Mouse (Mus musculus) layer of hippocampus, adult 9-10 months (tissue): ENCODE results near the gene Shisal1.
A peak's percentile ranks its signal among the peaks of the same experiment; 100 is the strongest.

Source experiments
- DNase-seq: peaks from one replicate; pipeline ENCODE4 v3.0.0; 2022; ENCODE audit warnings: low spot score

Gene Shisal1

DNA sequence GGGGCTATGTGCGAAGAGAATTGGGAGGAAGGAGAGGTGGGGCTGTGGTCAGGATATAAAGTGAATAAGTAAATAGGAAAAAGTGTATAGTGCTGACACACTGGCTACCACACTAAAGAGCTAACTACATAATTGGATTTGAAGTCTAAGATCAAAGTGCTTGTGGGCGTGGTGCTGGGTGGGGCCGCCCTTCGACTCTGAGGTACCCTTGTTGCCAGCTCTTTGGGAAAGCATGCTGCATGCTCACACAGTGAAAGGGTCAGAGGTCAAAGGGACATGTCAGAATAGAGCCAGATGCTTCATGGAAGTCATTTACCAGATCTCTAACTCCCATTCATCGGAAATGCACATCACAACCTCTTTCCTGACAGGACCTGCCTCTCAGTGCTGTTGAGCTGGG lies 74.1 kb downstream of the Shisal1 start:
- no peak for DNase-seq

DNA sequence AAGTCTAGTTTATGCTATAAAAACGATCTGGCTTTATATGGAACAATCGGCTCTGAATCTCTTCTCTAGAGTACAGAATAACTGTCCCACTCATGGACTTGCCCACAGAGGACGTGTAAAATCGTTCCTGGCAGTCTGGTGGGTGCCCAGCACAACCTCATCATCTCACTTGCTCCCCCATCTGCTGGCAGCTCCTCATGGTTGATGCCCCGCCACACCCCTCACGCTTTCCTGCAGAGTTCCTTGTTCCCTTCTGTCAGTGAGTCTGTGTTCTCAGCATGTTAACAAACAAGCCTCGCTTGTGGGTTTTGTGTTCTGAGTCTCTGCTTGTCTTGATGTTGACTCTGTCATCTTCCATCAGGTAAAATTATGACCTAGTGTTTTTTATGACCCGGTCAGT lies 79.5 kb downstream of the Shisal1 start:
- no peak for DNase-seq

DNA sequence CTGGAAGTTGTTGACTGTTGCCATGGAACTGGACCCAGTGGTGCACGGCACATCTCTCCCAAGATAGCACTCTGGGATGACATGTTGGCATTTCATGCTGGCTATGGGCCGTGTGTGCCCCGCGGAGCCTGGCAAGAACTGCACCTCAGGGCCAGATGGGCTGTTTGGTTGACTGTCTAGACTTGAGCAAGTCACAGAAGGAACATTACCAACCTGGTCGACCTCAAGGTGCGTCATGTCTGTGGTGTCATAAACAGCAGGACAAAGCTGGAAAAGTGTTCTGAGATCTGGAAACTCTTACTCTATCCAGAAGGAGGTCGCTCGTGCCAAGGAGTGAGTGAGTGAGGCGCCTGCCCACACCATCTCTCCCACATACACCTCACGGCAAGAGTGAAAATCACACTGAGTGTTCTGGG lies 80.3 kb downstream of the Shisal1 start:
- DNase-seq: peak; percentile 41

DNA sequence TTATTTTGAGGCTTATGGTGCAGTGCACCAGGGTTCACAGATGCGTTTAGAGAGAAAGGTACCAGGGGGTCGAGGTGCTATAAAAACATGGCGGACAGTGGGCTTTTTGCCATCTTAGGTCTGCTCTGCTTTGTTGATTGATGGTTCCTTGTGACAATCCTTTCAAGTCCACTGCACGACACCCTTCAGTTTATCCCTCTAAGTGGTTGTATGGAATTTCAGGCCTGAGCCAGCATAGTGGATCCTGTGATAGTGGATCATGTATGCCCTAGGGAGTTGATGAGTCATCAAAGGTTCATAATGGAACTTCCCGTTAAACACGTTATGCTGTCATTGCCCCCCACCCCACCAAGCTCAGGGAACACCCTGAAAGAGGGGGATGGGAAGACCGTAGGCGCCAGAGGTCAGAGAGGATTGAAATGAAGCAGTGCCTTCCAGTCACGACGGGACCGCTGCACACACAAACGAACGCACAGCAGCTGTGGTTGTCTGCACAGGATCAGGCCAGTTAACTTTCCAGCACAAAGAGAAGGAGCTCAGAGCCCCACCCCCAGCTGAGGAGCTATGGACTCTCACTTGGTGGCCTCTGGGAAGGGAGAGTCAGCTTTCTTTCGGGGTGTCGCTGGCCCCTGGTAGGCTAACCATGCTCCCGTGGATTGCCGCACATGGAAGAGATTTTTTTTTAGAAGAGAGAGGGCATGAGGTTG lies 81.1 kb downstream of the Shisal1 start:
- no peak for DNase-seq

DNA sequence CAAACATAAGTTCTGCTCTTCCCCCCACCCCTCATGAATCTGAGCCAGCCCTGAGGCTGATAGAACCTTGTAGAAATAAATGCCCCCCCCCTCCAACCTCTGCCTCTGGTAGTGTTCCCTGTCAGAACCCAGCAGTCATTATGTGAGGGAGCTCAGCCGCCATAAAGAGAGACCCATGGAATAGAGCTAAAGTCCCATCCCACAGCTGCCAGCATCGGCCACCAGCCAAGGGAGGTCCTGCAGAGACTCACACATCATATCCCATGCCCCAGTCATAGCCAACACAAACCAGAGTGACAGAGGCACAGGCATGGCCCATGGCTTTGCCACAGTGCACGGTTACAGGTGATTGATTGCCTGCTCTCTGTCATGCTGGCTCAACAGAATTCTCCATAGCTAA lies 82.2 kb downstream of the Shisal1 start:
- DNase-seq: no peak

DNA sequence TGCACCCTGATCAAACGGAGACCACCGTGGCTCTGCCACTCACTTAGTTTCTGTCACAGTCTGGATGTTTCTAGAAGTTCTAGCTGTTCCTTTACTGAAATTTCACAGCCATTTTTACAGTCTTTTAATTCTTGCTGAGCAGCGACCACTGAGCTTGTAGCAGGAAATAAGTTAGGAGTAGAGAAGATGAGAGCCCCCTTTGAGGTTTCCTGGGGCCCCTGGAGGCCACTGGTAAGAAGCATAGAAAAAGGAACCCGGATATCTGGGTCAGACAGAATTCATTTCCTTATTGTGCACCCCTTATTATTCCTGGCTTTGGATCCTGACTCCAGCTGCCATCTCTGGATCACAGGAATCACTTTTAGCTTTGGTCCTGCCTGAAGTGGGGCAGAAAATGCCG lies 91.8 kb downstream of the Shisal1 start:
- DNase-seq: no peak

DNA sequence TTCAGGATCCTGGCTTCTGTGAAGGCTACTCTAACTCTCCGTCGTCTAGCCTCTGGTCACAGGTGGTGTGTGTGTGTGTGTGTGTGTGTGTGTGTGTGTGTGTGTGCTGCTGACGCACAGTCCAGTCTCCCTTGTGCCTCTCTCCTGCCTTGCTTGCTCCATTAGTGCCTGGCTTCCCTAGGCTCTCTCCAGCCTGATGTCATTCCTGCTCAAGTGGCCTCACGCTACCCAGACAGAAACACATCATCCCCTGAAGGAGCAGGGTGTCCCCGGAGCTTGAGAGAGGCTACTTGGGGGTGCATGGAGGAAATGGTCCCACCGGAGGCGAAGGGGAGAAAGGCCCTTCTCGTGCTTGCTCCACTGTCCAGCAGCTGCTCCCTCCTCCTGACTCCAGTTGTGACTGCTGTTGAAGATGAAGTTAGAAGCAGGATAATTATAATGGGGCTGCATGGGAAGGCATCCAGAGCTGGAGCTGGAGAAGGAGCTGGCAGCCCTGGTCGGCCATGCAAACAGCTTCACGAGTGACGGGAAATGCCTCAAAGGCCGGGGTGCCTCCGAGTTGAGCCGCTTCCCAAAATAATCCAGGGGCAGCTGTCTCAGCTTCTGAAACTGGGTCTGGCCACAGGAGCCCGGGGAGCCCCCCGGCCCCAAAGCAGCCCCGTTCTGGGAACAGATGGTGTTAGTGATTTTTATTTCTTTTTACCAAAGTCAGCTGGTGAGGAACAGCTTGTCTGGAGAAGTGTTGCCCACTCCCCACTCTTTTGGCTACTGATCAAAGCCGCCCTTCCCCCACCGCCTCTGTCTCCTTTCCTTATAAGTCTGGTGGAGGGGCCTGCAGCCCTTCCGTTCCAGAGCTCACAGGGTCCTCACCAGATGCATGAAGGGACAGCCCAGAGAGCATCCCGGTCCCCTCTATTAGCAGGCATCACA lies 94.7 kb downstream of the Shisal1 start:
- DNase-seq: peak; percentile 32

DNA sequence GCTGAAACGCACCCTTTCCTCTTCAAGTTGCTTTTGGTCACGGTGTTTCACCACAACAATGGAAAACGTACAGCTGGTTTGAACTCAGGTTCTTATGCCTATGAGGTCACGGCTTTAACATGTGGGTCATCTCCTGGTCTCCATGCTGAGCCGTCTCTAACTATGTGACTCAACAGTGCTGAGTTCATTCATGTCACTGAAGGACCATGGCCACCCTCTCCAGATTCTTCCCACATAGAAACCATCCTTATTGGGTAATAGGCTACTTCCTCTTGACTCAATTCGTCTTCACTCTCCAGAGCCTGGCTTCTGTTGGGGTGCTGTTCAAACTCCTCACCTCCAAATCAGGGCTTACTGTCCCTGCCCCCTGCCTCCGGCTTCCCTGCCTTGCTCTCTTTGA lies 95.6 kb downstream of the Shisal1 start:
- DNase-seq: no peak

DNA sequence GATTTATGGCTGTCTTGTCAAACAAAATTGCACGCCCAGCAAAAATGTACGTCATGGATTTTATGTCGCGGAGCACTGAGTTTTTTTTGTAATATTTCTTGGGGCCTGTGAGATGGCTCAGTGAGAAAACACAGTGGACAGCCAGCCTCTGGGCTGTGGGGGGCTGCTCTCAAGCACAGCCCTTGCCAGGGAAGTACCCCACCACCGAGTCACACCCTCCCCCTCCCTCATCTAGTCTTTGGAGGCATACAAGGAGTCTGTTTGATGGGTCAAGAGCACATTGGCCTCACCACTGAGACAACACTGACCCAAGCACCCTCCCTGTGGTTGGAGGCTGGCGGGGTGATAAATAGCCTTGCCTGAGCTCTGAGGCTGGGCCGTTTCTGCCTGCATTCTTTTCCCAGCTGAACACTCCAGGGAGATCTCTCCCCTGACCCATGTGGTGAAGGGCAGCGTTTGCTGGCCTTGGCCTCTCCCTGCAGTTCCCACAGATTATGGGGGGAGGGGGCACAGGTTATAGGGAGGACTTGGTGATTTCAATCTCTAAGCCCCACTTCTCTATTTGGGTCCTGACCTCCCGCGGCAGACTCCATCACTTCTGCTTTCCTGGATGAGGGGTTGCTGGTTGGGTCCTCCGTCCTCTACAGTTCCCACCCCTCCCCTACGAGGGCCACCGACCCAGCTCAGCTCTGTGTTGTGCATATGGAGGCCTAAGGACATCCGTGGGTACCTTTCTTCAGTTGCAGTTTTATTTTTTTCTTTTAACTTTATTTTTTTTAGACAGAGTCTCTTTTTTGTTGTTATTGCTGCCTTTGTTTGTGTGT lies 96.8 kb downstream of the Shisal1 start:
- no peak for DNase-seq

DNA sequence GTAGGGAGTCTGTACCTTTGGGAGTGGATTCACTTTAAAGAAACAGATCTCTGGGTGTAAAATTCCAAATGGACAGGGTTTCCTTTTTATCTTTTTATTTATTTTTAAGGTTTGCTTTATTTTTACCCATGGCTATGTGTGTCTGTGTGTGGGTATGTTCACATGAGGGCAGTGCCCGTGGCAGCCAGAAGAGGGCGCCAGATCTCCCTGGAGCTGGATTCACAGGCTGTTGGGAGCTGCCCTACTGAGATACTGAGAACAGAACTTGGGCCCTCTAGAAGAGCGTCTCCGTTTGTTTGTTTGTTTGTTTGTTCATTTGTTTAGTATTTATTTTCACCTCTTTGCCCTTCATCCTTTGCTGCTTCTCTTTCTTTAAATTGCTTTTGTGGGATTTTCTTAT lies 98.1 kb downstream of the Shisal1 start:
- no peak for DNase-seq

DNA sequence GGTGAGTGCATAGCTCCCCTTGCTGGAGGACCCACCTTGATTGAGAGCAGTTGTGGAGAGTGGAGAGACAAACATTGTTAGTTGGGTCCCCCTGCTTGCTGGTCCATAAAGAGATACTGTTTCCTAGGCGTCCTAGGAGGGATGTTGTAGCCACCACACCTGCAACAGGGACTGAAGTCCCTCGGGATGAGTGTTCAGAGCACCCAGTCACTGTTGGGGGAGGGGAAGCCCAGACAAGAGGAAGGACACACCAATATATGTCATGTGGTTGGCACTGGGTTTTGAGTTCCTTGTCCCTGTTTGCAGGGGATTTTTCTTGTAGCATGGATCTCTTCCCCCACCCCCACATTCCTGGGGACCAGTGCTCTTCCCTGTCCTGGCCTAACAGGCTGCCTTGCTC lies 106.0 kb downstream of the Shisal1 start:
- no peak for DNase-seq

DNA sequence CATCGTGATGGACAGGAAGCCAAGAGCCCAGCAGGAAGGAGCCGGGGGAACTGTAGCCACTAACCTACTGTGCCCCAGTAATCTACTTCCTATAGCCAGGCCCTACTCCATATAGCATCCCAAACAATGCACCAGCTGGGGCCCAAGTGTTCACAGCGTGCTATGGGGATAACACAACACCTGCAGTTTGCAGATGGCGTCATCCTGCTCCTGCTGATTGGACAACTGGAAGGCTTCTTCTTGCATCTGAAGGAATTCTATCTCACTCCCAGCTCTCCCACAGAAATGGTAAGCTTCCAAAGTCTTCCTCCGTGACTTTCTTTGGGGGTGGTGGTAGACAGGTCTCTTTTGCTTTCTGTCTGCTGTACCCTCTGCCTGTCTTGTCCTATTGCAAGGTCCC lies 109.3 kb downstream of the Shisal1 start:
- DNase-seq: no peak

DNA sequence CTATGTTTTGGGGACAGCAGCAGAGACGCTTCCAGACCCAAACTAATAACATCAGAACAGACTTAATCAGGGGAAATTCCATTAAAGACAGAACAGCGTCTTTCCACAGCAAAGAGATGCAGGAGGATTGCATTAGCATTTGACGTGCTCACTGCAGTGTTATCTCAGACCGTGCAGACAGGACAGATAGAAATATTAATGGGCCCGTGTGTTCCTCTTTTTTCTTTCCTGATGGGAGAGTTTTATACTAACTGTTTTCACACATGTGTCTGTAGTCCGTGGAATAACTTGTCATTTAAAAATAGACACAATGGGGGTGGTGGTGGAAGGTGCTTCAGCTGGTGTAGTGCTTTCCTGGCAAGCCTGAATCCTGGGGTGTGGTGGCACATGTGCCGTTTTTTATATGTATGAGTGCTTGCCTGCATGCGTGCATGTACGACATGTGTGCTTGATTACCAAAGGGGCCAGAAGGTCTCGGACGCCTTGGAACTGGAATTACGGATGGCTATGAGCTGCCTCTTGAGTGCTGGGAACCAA lies 110.5 kb downstream of the Shisal1 start:
- DNase-seq: no peak

DNA sequence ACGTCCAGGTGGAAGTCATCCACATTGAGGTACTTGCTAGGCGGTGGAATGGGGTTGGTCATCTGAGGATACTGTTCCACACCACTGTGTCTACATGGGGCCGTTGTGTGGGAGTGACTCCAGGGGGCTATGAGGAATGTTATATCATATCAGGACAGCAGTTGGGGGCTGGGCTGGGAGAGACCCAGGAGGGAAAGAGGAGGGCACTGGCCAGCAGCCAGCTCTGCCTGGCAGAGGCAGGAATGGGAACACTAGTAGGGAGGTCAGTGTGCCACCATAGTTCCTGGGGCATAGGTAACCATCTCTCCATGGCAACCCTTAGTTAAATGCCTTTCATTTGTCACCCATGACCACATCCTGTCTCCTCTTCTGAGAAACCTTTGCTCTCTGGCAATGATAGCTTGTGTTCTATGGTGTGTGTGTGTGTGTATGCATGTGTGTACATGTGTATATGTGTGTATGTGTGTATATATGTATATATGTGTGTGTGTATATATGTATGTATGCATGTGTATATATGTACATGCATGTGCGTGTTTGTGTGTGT lies 115.8 kb downstream of the Shisal1 start:
- DNase-seq: no peak

DNA sequence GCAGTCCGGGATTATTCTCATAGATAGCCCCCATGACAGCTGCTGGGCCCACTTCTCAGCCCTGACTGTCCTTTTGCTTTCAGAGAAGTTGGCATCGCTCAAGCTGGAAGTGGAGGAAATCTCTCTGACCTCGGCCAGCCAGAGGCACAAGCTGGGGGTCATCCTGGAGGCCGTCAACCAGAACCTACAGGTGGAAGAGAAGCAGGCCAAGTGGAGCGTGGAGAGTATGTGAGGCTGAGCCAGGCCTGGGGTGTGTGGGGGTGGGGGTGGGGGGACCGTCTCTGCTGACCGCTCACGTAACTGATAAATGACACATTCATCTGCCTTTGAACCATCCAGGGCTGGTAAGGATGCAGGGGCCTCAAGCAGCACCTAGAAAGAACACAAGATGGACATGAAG lies 117.0 kb downstream of the Shisal1 start:
- no peak for DNase-seq
